9 mouse cellular contexts compared by ENCODE assay signal in genomic region chr19:53314530-53315208, GRCm38 (mm10). TPM values are rescaled to one million over a fixed set of nuclear protein-coding genes. Genes with fewer than 3 reads are reported as not detected.
DNase-seq lines count a peak whose midpoint lies in the region; ATAC-seq and TF ChIP-seq lines count a peak whose summit lies in the region.
"Had no signal": no experiment of that assay in that cellular context is flagged by ENCODE, and none has a peak within 500 bp of the region (broad histone marks: within the 10 kb centered on the region; RNA-seq: fewer than 3 reads in every experiment).

No protein-coding gene starts in this region.

- no peak for TF ChIP-seq POLR2A in bone marrow, adult 2 months (IDR thresholded peaks at IDR 0.05; ENCODE audit: borderline replicate concordance, control insufficient read depth, low read depth, low read length)

- H3K9ac ChIP-seq in heart, embryonic 13.5 days: peak overlapping the region; percentile 75
- no peak overlapping the region; the same call in 1 of the 2 replicates for H3K9ac ChIP-seq in midbrain, embryonic 11.5 days (ENCODE audit: low read length)

- no peaks in the 10 kb centered on the region for H3K9me3 ChIP-seq in heart, embryonic 13.5 days
- H3K9me3 ChIP-seq in hindbrain, embryonic 10.5 days: no peaks in the 10 kb centered on the region
- no peaks in the 10 kb centered on the region for H3K9me3 ChIP-seq in midbrain, embryonic 11.5 days (ENCODE audit: control insufficient read depth, low read length)

- H3K4me2 ChIP-seq in heart, embryonic 13.5 days: peak overlapping the region; percentile 95
- H3K4me2 ChIP-seq in midbrain, embryonic 11.5 days: peak overlapping the region; percentile 96

- intact Hi-C loops in heart, postnatal 36 days (cut with DNase I): loop anchor here (2.0 to 5.0 kb wide), 7 partner anchors 14 to 628 kb away; partner anchors contain the start of genes Add3, Bbip1, Shoc2 and Smc3

- H3K36me3 ChIP-seq in heart, embryonic 13.5 days: no peaks in the 10 kb centered on the region
- H3K36me3 ChIP-seq in hindbrain, embryonic 10.5 days: no peaks in the 10 kb centered on the region
- H3K36me3 ChIP-seq in midbrain, embryonic 11.5 days (ENCODE audit: control insufficient read depth, insufficient read depth, low read length): no peaks in the 10 kb centered on the region; the same call in 1 of the 2 replicates

- peak overlapping the region; percentile 100 for H3K27ac ChIP-seq in heart, embryonic 13.5 days (replicated peaks)
- peak overlapping the region; percentile 50; the same call in 1 of the 2 replicates for H3K27ac ChIP-seq in bone marrow, adult 2 months (ENCODE audit: control insufficient read depth, insufficient read depth, low read depth, low read length, poor library complexity)
- H3K27ac ChIP-seq in hindbrain, embryonic 10.5 days: peak overlapping the region; percentile 97
- H3K27ac ChIP-seq in midbrain, embryonic 11.5 days (ENCODE audit: low read depth, low read length): peak overlapping the region; percentile 22; the same call in 1 of the 2 replicates

- no peak for ATAC-seq in heart, embryonic 13.5 days (ENCODE audit: extremely low read depth, insufficient number of reproducible peaks, low FRiP score, low TSS enrichment)
- no peak for ATAC-seq in midbrain, embryonic 11.5 days (ENCODE audit: low FRiP score)
- ATAC-seq in megakaryocyte-erythroid progenitor cell, adult 5-6 weeks (replicated peaks; ENCODE audit: low FRiP score, low TSS enrichment, poor library complexity, severe bottlenecking): no peak

- peak overlapping the region; percentile 96 for H3K4me3 ChIP-seq in heart, embryonic 13.5 days
- peak overlapping the region; percentile 58 for H3K4me3 ChIP-seq in bone marrow, adult 2 months (replicated peaks; ENCODE audit: control insufficient read depth, low read depth, low read length)
- peak overlapping the region; percentile 92 for H3K4me3 ChIP-seq in hindbrain, embryonic 10.5 days
- peak overlapping the region; percentile 93; the same call in 1 of the 2 replicates for H3K4me3 ChIP-seq in midbrain, embryonic 11.5 days (ENCODE audit: low read depth, low read length)

- H3K27me3 ChIP-seq in heart, embryonic 13.5 days (replicated peaks): no peaks in the 10 kb centered on the region
- no peaks in the 10 kb centered on the region; the same call in 1 of the 2 replicates for H3K27me3 ChIP-seq in hindbrain, embryonic 10.5 days (ENCODE audit: insufficient read depth, poor library complexity, severe bottlenecking)
- H3K27me3 ChIP-seq in midbrain, embryonic 11.5 days (ENCODE audit: control insufficient read depth, insufficient read depth, low read length): no peaks in the 10 kb centered on the region

- TF ChIP-seq CTCF in bone marrow, adult 2 months (IDR thresholded peaks at IDR 0.05; ENCODE audit: control insufficient read depth, insufficient read depth, low read length): no peak

- no peak for DNase-seq in heart, postnatal 36 days
- no peak for DNase-seq in hindbrain, embryonic 10.5 days (ENCODE audit: low spot score)
- DNase-seq in midbrain, embryonic 11.5 days (ENCODE audit: low spot score, missing footprints): no peak
- DNase-seq in right cerebral cortex, postnatal 4 days: no peak
- no peak for DNase-seq in Muller cell, postnatal 12 days (ENCODE audit: inconsistent ontology term)

- peaks cover 30% of the 10 kb centered on the region for H3K4me1 ChIP-seq in heart, embryonic 13.5 days
- H3K4me1 ChIP-seq in bone marrow, adult 2 months (ENCODE audit: control insufficient read depth, insufficient read depth, low read length): peaks cover 13% of the 10 kb centered on the region
- H3K4me1 ChIP-seq in hindbrain, embryonic 10.5 days (replicated peaks): peaks cover 50% of the 10 kb centered on the region
- H3K4me1 ChIP-seq in midbrain, embryonic 11.5 days (ENCODE audit: control insufficient read depth, insufficient read depth, low read length): peaks cover 14% of the 10 kb centered on the region

- WGBS in heart, embryonic 13.5 days: 36% methylated on average over 16 of the region's 16 CpGs
- WGBS in bone marrow, adult 2 months: 44% methylated on average over 16 of the region's 16 CpGs
- 61% methylated on average over 16 of the region's 16 CpGs for WGBS in hindbrain, embryonic 10.5 days
- 56% methylated on average over 16 of the region's 16 CpGs for WGBS in midbrain, embryonic 11.5 days

RNA-seq across cellular contexts. Expression of gene Mxi1, which starts 4.4 kb away (rescaled TPM):
- polyA plus RNA-seq in heart, embryonic 13.5 days (2015; fragmentation: Nextera tagmentation; extraction: Ambion mirVana): 31.8 and 34.5 TPM in 2 replicates
- total RNA-seq in heart, postnatal 36 days (2021): 10 to 100 TPM; 50.9 to 51.7 TPM
- 32.4 and 39.2 TPM in 2 replicates for polyA plus RNA-seq in bone marrow, adult 2 months (2011; ENCODE audit: insufficient read depth, insufficient read length, low replicate concordance, missing spikeins)
- 33.3 and 47.9 TPM in 2 replicates for polyA plus RNA-seq in hindbrain, embryonic 10.5 days (2016; fragmentation: Nextera tagmentation; extraction: Ambion mirVana)
- 59.0 and 59.1 TPM in 2 replicates for polyA plus RNA-seq in midbrain, embryonic 11.5 days (2014; fragmentation: Nextera tagmentation; extraction: Ambion mirVana)
- total RNA-seq in megakaryocyte-erythroid progenitor cell, adult 5-6 weeks (2014; fragmentation: Nextera tagmentation): 21.1 and 25.3 TPM in 2 replicates
- total RNA-seq in megakaryocyte-erythroid progenitor cell, adult 5-6 weeks (2017): 82.7 and 86.4 TPM in 2 replicates

RNA-seq across cellular contexts. Expression of gene Gm10197, which starts 56.9 kb away (rescaled TPM):
- not detected in 2 replicates for polyA plus RNA-seq in heart, embryonic 13.5 days (2015; fragmentation: Nextera tagmentation; extraction: Ambion mirVana)
- total RNA-seq in heart, postnatal 36 days (2021): not detected
- not detected in 2 replicates for polyA plus RNA-seq in bone marrow, adult 2 months (2011; ENCODE audit: insufficient read depth, insufficient read length, low replicate concordance, missing spikeins)
- polyA plus RNA-seq in hindbrain, embryonic 10.5 days (2016; fragmentation: Nextera tagmentation; extraction: Ambion mirVana): not detected in 2 replicates
- polyA plus RNA-seq in midbrain, embryonic 11.5 days (2014; fragmentation: Nextera tagmentation; extraction: Ambion mirVana): not detected in 2 replicates
- not detected in 2 replicates for total RNA-seq in megakaryocyte-erythroid progenitor cell, adult 5-6 weeks (2014; fragmentation: Nextera tagmentation)
- not detected in 2 replicates for total RNA-seq in megakaryocyte-erythroid progenitor cell, adult 5-6 weeks (2017)
- total RNA-seq: neutrophil, adult 5-6 weeks had no signal

Comparison
In these comparisons a context has a peak if more than half of its experiments do, and no peak if none do; other contexts are left out.
1. H3K27ac ChIP-seq: peak in every context shown above with its lines; median percentile 100 in heart, embryonic 13.5 days; 97 in hindbrain, embryonic 10.5 days; 50 in bone marrow, adult 2 months; 22 in midbrain, embryonic 11.5 days.